In the genomic region with DNA sequence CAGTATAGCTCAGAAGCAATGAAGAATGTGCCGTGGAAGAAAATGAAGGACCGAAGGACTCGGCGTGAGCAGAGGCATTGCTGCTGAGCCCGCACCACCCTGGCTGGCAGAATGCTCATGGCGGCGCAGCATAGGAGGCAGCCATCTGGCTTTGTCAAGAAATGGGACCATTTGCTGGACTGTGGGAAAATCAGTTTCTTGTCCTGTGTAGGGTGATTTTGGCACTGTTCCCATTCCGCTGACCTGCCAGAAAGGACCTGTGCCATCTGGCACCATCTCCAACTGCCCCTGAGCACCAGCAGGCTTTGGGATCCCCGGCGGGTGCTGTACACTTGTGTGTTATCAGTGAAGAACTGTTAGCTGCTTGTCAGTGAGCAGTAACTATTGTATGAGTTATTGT, we compare ENCODE assay signal across 9 mouse cellular contexts. TPM values are rescaled to one million over a fixed set of nuclear protein-coding genes. Genes with fewer than 3 reads are reported as not detected.
DNase-seq lines count a peak whose midpoint lies in the region; ATAC-seq lines count a peak whose summit lies in the region.
"Had no signal": no experiment of that assay in that cellular context is flagged by ENCODE, and none has a peak within 500 bp of the region (broad histone marks: within the 10 kb centered on the region; RNA-seq: fewer than 3 reads in every experiment).

No protein-coding gene starts in this region.

- H3K36me3 ChIP-seq in hindbrain, embryonic 12.5 days = peaks cover 28% of the 10 kb centered on the region
- H3K36me3 ChIP-seq in hindbrain, embryonic 11.5 days (ENCODE audit: control insufficient read depth, insufficient read depth, low read length) = no peaks in the 10 kb centered on the region
- H3K36me3 ChIP-seq in heart, embryonic 11.5 days (ENCODE audit: control insufficient read depth, insufficient read depth, low read length) = peaks cover 8% of the 10 kb centered on the region; the same call in 1 of the 2 replicates

- ATAC-seq in hindbrain, embryonic 12.5 days (ENCODE audit: low FRiP score) = peak; percentile 54; the same call in 1 of the 2 replicates
- ATAC-seq in hindbrain, embryonic 11.5 days (ENCODE audit: low FRiP score) = no peak
- ATAC-seq in heart, embryonic 11.5 days (replicated peaks; ENCODE audit: insufficient number of reproducible peaks, low FRiP score, low TSS enrichment) = no peak

- H3K4me1 ChIP-seq in hindbrain, embryonic 12.5 days = 0 out of 2 replicates have a peak, but pooled peaks cover 7% of the 10 kb centered on the region
- H3K4me1 ChIP-seq in hindbrain, embryonic 11.5 days (replicated peaks; ENCODE audit: control insufficient read depth, insufficient read depth, low read length) = no peaks in the 10 kb centered on the region
- 0 out of 2 replicates have a peak, but pooled peaks cover 5% of the 10 kb centered on the region for H3K4me1 ChIP-seq in heart, embryonic 11.5 days (ENCODE audit: control insufficient read depth, insufficient read depth, low read length)
- H3K4me1 ChIP-seq: embryonic facial prominence, embryonic 12.5 days had no signal

- H3K9ac ChIP-seq in hindbrain, embryonic 12.5 days = no peak overlapping the region
- H3K9ac ChIP-seq in hindbrain, embryonic 11.5 days (ENCODE audit: low read depth, low read length) = no peak overlapping the region
- no peak overlapping the region for H3K9ac ChIP-seq in heart, embryonic 11.5 days (ENCODE audit: low read depth, low read length)
- H3K9ac ChIP-seq: embryonic facial prominence, embryonic 12.5 days had no signal

- H3K27ac ChIP-seq in hindbrain, embryonic 12.5 days = peak overlapping the region; percentile 50; the same call in 1 of the 2 replicates
- H3K27ac ChIP-seq in hindbrain, embryonic 11.5 days (ENCODE audit: low read depth, low read length) = no peak overlapping the region
- 0 out of 2 replicates have a peak overlapping the region, but pooled peaks have one; percentile 50 for H3K27ac ChIP-seq in heart, embryonic 11.5 days (ENCODE audit: low read depth, low read length)

- no peaks in the 10 kb centered on the region for H3K27me3 ChIP-seq in hindbrain, embryonic 12.5 days
- no peaks in the 10 kb centered on the region for H3K27me3 ChIP-seq in hindbrain, embryonic 11.5 days (ENCODE audit: control insufficient read depth, insufficient read depth, low read length)
- H3K27me3 ChIP-seq in heart, embryonic 11.5 days (ENCODE audit: control insufficient read depth, insufficient read depth, low read length) = no peaks in the 10 kb centered on the region
- H3K27me3 ChIP-seq: embryonic facial prominence, embryonic 12.5 days had no signal

- 76% methylated on average over 10 of the region's 10 CpGs for WGBS in hindbrain, embryonic 12.5 days
- 93% methylated on average over 10 of the region's 10 CpGs for WGBS in hindbrain, embryonic 11.5 days
- 83% methylated on average over 10 of the region's 10 CpGs for WGBS in heart, embryonic 11.5 days (ENCODE audit: insufficient replicate concordance)

- H3K9me3 ChIP-seq in hindbrain, embryonic 12.5 days (replicated peaks) = no peaks in the 10 kb centered on the region
- no peaks in the 10 kb centered on the region for H3K9me3 ChIP-seq in hindbrain, embryonic 11.5 days (ENCODE audit: control insufficient read depth, low read length)
- no peaks in the 10 kb centered on the region for H3K9me3 ChIP-seq in heart, embryonic 11.5 days (replicated peaks; ENCODE audit: control insufficient read depth, low read length)
- H3K9me3 ChIP-seq: embryonic facial prominence, embryonic 12.5 days had no signal

- no peak for DNase-seq in hindbrain, embryonic 11.5 days (ENCODE audit: low spot score)
- DNase-seq in adrenal gland, postnatal 36 days = peak; percentile 17 to 29
- DNase-seq in kidney, postnatal 14 days = peak; percentile 69
- peak; percentile 11 for DNase-seq in retina, postnatal 7 days (ENCODE audit: low read depth, low spot score)
- no peak for DNase-seq in ovary, adult 18-20 months (ENCODE audit: low spot score)
- no peak for DNase-seq in embryo, embryonic 10.5 days (ENCODE audit: low spot score)

- H3K4me3 ChIP-seq in hindbrain, embryonic 12.5 days = no peak overlapping the region
- H3K4me3 ChIP-seq in hindbrain, embryonic 11.5 days (ENCODE audit: low read depth, low read length) = no peak overlapping the region
- H3K4me3 ChIP-seq in heart, embryonic 11.5 days (ENCODE audit: low read depth, low read length) = no peak overlapping the region
- H3K4me3 ChIP-seq: embryonic facial prominence, embryonic 12.5 days had no signal

- H3K4me2 ChIP-seq in hindbrain, embryonic 12.5 days (replicated peaks) = no peak overlapping the region
- H3K4me2 ChIP-seq in hindbrain, embryonic 11.5 days (replicated peaks; ENCODE audit: low read depth, low read length) = no peak overlapping the region
- H3K4me2 ChIP-seq in heart, embryonic 11.5 days = no peak overlapping the region
- H3K4me2 ChIP-seq: embryonic facial prominence, embryonic 12.5 days had no signal

RNA-seq across cellular contexts. Expression of gene Trp53bp2, which starts 52.8 kb away (rescaled TPM):
- polyA plus RNA-seq in hindbrain, embryonic 12.5 days (2016; fragmentation: Nextera tagmentation; extraction: Ambion mirVana) = 31.9 and 32.7 TPM in 2 replicates
- 28.0 and 30.3 TPM in 2 replicates for polyA plus RNA-seq in hindbrain, embryonic 11.5 days (2014; fragmentation: Nextera tagmentation; extraction: Ambion mirVana)
- total RNA-seq in adrenal gland, postnatal 36 days (2021) = 10 to 100 TPM; 19.9 to 20.2 TPM
- polyA plus RNA-seq in heart, embryonic 11.5 days (2014; fragmentation: Nextera tagmentation; extraction: Ambion mirVana) = 16.3 and 19.5 TPM in 2 replicates

RNA-seq across cellular contexts. Expression of gene Capn2, which starts 55.6 kb away (rescaled TPM):
- 136 and 138 TPM in 2 replicates for polyA plus RNA-seq in hindbrain, embryonic 12.5 days (2016; fragmentation: Nextera tagmentation; extraction: Ambion mirVana)
- polyA plus RNA-seq in hindbrain, embryonic 11.5 days (2014; fragmentation: Nextera tagmentation; extraction: Ambion mirVana) = 69.5 and 78.2 TPM in 2 replicates
- total RNA-seq in adrenal gland, postnatal 36 days (2021) = 10 to 100 TPM; 67.0 to 88.1 TPM
- polyA plus RNA-seq in heart, embryonic 11.5 days (2014; fragmentation: Nextera tagmentation; extraction: Ambion mirVana) = 68.1 and 83.7 TPM in 2 replicates

Comparison
In these comparisons a context has a peak if more than half of its experiments do, and no peak if none do; other contexts are left out.
1. DNase-seq: peak in adrenal gland, postnatal 36 days (2 of 2), kidney, postnatal 14 days (single experiment) and retina, postnatal 7 days (single experiment); none in hindbrain, embryonic 11.5 days (single experiment), ovary, adult 18-20 months (single experiment) and embryo, embryonic 10.5 days (single experiment).